Mouse (Mus musculus) adrenal gland, adult 18-20 months (tissue): Measurements from ENCODE around the gene Slc23a4. TPM values are rescaled to one million over a fixed set of nuclear protein-coding genes. Genes with fewer than 3 reads are reported as not detected.

Experiments used
- DNase-seq, 2 experiments: peaks; one replicate each; pipeline ENCODE4 v3.0.0; 2021 to 2022; ENCODE audit warnings: low spot score in 2 of 2
- total RNA-seq, 2 experiments: library from RNA; stranded (reverse); gene quantifications; 1 replicate in 1 of 2; 2 replicates in 1 of 2; pipeline ENCODE4 v1.2.3; 2021

Slc23a4 gene
- total RNA-seq, 2 experiments from 2014 or later = 0.13 to 0.45 TPM

- DNase-seq = no peak
Measured at GRCm38 (mm10) chr6:34914462-34914861, 73.7 kb downstream of the Slc23a4 start.

GRCm38 (mm10) chr6:34913341-34914040, 74.7 kb downstream of the Slc23a4 start:
- DNase-seq = no peak

- DNase-seq = peak; percentile 94 to 95
Measured at GRCm38 (mm10) chr6:34910371-34911219, 77.6 kb downstream of the Slc23a4 start, which contains the start of gene Wdr91. Wdr91 (minus strand) TSS chr6:34910876.

GRCm38 (mm10) chr6:34909631-34910345, 78.4 kb downstream of the Slc23a4 start:
- no peak for DNase-seq

- DNase-seq = no peak
Measured at GRCm38 (mm10) chr6:34907696-34908260, 80.4 kb downstream of the Slc23a4 start.

- DNase-seq = no peak
Measured at GRCm38 (mm10) chr6:34907121-34907614, 81.0 kb downstream of the Slc23a4 start.

GRCm38 (mm10) chr6:34906661-34907060, 81.5 kb downstream of the Slc23a4 start:
- no peak for DNase-seq

- DNase-seq = no peak
Measured at GRCm38 (mm10) chr6:34906125-34906524, 82.1 kb downstream of the Slc23a4 start.

GRCm38 (mm10) chr6:34904361-34904760, 83.8 kb downstream of the Slc23a4 start:
- DNase-seq = no peak

- DNase-seq = no peak
Measured at GRCm38 (mm10) chr6:34903851-34904250, 84.4 kb downstream of the Slc23a4 start.

GRCm38 (mm10) chr6:34903441-34903840, 84.8 kb downstream of the Slc23a4 start:
- DNase-seq = no peak

GRCm38 (mm10) chr6:34902578-34902977, 85.6 kb downstream of the Slc23a4 start:
- no peak for DNase-seq

- no peak for DNase-seq
Measured at GRCm38 (mm10) chr6:34901911-34902444, 86.2 kb downstream of the Slc23a4 start.

GRCm38 (mm10) chr6:34900990-34901389, 87.2 kb downstream of the Slc23a4 start:
- DNase-seq = no peak

- DNase-seq = no peak
Measured at GRCm38 (mm10) chr6:34899127-34899526, 89.1 kb downstream of the Slc23a4 start.

- no peak for DNase-seq
Measured at GRCm38 (mm10) chr6:34896168-34896780, 91.9 kb downstream of the Slc23a4 start.

- DNase-seq = no peak
Measured at GRCm38 (mm10) chr6:34895569-34895968, 92.6 kb downstream of the Slc23a4 start.
